Mouse (Mus musculus) heart, embryonic 13.5 days (tissue): Measurements from ENCODE around the gene Mad2l2. TPM values are rescaled to one million over a fixed set of nuclear protein-coding genes. Genes with fewer than 3 reads are reported as not detected.
"Not testable (repeated sequence)": the region's sequence is repeated elsewhere in the genome, so short reads cannot be mapped to it uniquely, and the experiment has no call there.

Source experiments
- ATAC-seq: fragments of 200-750 bp; cut with Nextera tagmentation; 2 replicates; pipeline ENCODE4 v1.8.0; 2017; ENCODE audit warnings: moderate TSS enrichment; ENCODE audit not compliant: insufficient number of reproducible peaks, low FRiP score, low TSS enrichment; ENCODE audit errors: extremely low read depth
- H3K27ac ChIP-seq: fragments of 300-500 bp; sonication (generic); replicated peaks from 2 replicates; pipeline ENCODE4 v1.5.1; 2015; ENCODE audit warnings: moderate library complexity, mild to moderate bottlenecking, inconsistent platforms
- H3K27me3 ChIP-seq: fragments of 300-500 bp; sonication (generic); replicated peaks from 2 replicates; pipeline ENCODE4 v1.6.1; 2015; ENCODE audit warnings: mild to moderate bottlenecking, inconsistent platforms
- H3K36me3 ChIP-seq: fragments of 300-500 bp; sonication (generic); 2 replicates; pipeline ENCODE4 v1.6.1; 2015; ENCODE audit warnings: mild to moderate bottlenecking, inconsistent platforms
- H3K4me1 ChIP-seq: fragments of 300-500 bp; sonication (generic); 2 replicates; pipeline ENCODE4 v1.6.1; 2015; ENCODE audit warnings: inconsistent platforms
- H3K4me2 ChIP-seq: fragments of 300-500 bp; sonication (generic); 2 replicates; pipeline ENCODE4 v1.6.1; 2015; ENCODE audit warnings: inconsistent platforms, mild to moderate bottlenecking, moderate library complexity
- H3K4me3 ChIP-seq: fragments of 300-500 bp; sonication (generic); 2 replicates; pipeline ENCODE4 v1.5.1; 2015; ENCODE audit warnings: moderate library complexity, mild to moderate bottlenecking, inconsistent platforms
- H3K9ac ChIP-seq: fragments of 300-500 bp; sonication (generic); 2 replicates; pipeline ENCODE4 v1.6.1; 2015; ENCODE audit warnings: inconsistent platforms, mild to moderate bottlenecking, moderate library complexity
- H3K9me3 ChIP-seq: fragments of 300-500 bp; sonication (generic); 2 replicates; pipeline ENCODE4 v1.6.1; 2016; ENCODE audit warnings: inconsistent platforms
- WGBS: fragments of 180-500 bp; shearing (Covaris S2); methylation state at CpG from one replicate; pipeline ENCODE4 v1.1.7; 2015; ENCODE audit warnings: mixed read lengths; 5-methylcytosine and 5-hydroxymethylcytosine counted together
- polyA plus RNA-seq: library from polyadenylated mRNA; unstranded; fragments of >200 nt; fragmentation: Nextera tagmentation; extraction: Ambion mirVana; gene quantifications from 2 replicates; pipeline ENCODE4 v1.2.1, GENCODE M21; 2015

Mad2l2 gene
- polyA plus RNA-seq, 1 experiment from 2014 or later, result 33.3 TPM

- WGBS, result 42% methylated on average over 5 of the region's 5 CpGs
- H3K4me3 ChIP-seq, result no peak overlapping the region
- H3K9me3 ChIP-seq, result no peaks in the 10 kb centered on the region
- peaks cover 27% of the 10 kb centered on the region for H3K4me1 ChIP-seq
- H3K36me3 ChIP-seq, result no peaks in the 10 kb centered on the region
- no peak overlapping the region for H3K4me2 ChIP-seq
- H3K9ac ChIP-seq, result no peak overlapping the region
- ATAC-seq, result no peak
- H3K27me3 ChIP-seq, result peaks cover 24% of the 10 kb centered on the region
- no peak overlapping the region for H3K27ac ChIP-seq
Observed at GRCm38 (mm10) chr4:148109215-148109614, 21.0 kb upstream of the Mad2l2 start.

GRCm38 (mm10) chr4:148112519-148112918 is 17.7 kb upstream of the Mad2l2 start:
- Histone ChIP-seq H3K4me1 (peaks cover 28% of the 10 kb centered on the region), H3K27ac (no peak overlapping the region), H3K4me3 (no peak overlapping the region), H3K27me3 (peaks cover 29% of the 10 kb centered on the region), H3K9ac (no peak overlapping the region), H3K4me2 (no peak overlapping the region), H3K36me3 (no peaks in the 10 kb centered on the region), H3K9me3 (peaks cover 3% of the 10 kb centered on the region; the same call in 1 of the 2 replicates)
- no peak for ATAC-seq
- WGBS, result 78% methylated on average over 12 of the region's 12 CpGs

- H3K9ac ChIP-seq, result peak overlapping the region; percentile 44; the same call in 1 of the 2 replicates
Observed at GRCm38 (mm10) chr4:148114758-148115391, 15.3 kb upstream of the Mad2l2 start.

GRCm38 (mm10) chr4:148115467-148115866 is 14.7 kb upstream of the Mad2l2 start:
- Histone ChIP-seq H3K4me2 (peak overlapping the region; percentile 46), H3K4me1 (peaks cover 10% of the 10 kb centered on the region), H3K36me3 (no peaks in the 10 kb centered on the region), H3K27me3 (peaks cover 27% of the 10 kb centered on the region), H3K27ac (no peak overlapping the region), H3K4me3 (peak overlapping the region; percentile 2; the same call in 1 of the 2 replicates), H3K9ac (peak overlapping the region; percentile 44; the same call in 1 of the 2 replicates), H3K9me3 (peaks cover 3% of the 10 kb centered on the region; the same call in 1 of the 2 replicates)
- no peak for ATAC-seq
- 3% methylated on average over 15 of the region's 15 CpGs for WGBS

More at GRCm38 (mm10) chr4:148114758-148115391, 15.3 kb upstream of the Mad2l2 start:
- Histone ChIP-seq H3K9me3 (peaks cover 3% of the 10 kb centered on the region; the same call in 1 of the 2 replicates), H3K4me3 (no peak overlapping the region), H3K27me3 (peaks cover 27% of the 10 kb centered on the region), H3K4me1 (peaks cover 10% of the 10 kb centered on the region), H3K4me2 (peak overlapping the region; percentile 46), H3K27ac (no peak overlapping the region), H3K36me3 (no peaks in the 10 kb centered on the region)
- 5% methylated on average over 15 of the region's 15 CpGs for WGBS
- ATAC-seq, result no peak

- WGBS, result 78% methylated on average over 4 of the region's 4 CpGs
- Histone ChIP-seq H3K4me1 (peaks cover 10% of the 10 kb centered on the region), H3K27ac (no peak overlapping the region), H3K36me3 (no peaks in the 10 kb centered on the region), H3K4me3 (no peak overlapping the region), H3K9me3 (peaks cover 3% of the 10 kb centered on the region; the same call in 1 of the 2 replicates), H3K4me2 (no peak overlapping the region), H3K27me3 (peaks cover 34% of the 10 kb centered on the region), H3K9ac (no peak overlapping the region)
- ATAC-seq, result no peak
Observed at GRCm38 (mm10) chr4:148116657-148117056, 13.5 kb upstream of the Mad2l2 start.

- WGBS, result 71% methylated on average over 4 of the region's 4 CpGs
- peaks cover 10% of the 10 kb centered on the region for H3K4me1 ChIP-seq
- no peaks in the 10 kb centered on the region for H3K36me3 ChIP-seq
- no peak overlapping the region for H3K4me3 ChIP-seq
- no peak for ATAC-seq
- no peak overlapping the region for H3K27ac ChIP-seq
- peaks cover 3% of the 10 kb centered on the region; the same call in 1 of the 2 replicates for H3K9me3 ChIP-seq
- H3K4me2 ChIP-seq, result no peak overlapping the region
- no peak overlapping the region for H3K9ac ChIP-seq
- H3K27me3 ChIP-seq, result peaks cover 39% of the 10 kb centered on the region
Observed at GRCm38 (mm10) chr4:148117392-148117791, 12.8 kb upstream of the Mad2l2 start.

- not testable (repeated sequence) for H3K36me3 ChIP-seq, H3K27ac ChIP-seq, ATAC-seq, H3K4me3 ChIP-seq, H3K9ac ChIP-seq, H3K9me3 ChIP-seq, H3K4me2 ChIP-seq
- Histone ChIP-seq H3K4me1 (peaks cover 10% of the 10 kb centered on the region), H3K27me3 (peaks cover 41% of the 10 kb centered on the region)
- WGBS, result 76% methylated on average over 9 of the region's 9 CpGs
Observed at GRCm38 (mm10) chr4:148119578-148119977, 10.6 kb upstream of the Mad2l2 start.

- 71% methylated on average over 9 of the region's 9 CpGs for WGBS
- no peak overlapping the region for H3K4me2 ChIP-seq
- no peak overlapping the region for H3K9ac ChIP-seq
- H3K4me1 ChIP-seq, result peaks cover 3% of the 10 kb centered on the region
- H3K4me3 ChIP-seq, result no peak overlapping the region
- no peak overlapping the region for H3K27ac ChIP-seq
- H3K27me3 ChIP-seq, result peaks cover 44% of the 10 kb centered on the region
- no peak for ATAC-seq
- no peaks in the 10 kb centered on the region for H3K36me3 ChIP-seq
- H3K9me3 ChIP-seq, result peaks cover 3% of the 10 kb centered on the region; the same call in 1 of the 2 replicates
Observed at GRCm38 (mm10) chr4:148120555-148120954, 9.6 kb upstream of the Mad2l2 start.

GRCm38 (mm10) chr4:148121362-148121761 is 8.8 kb upstream of the Mad2l2 start:
- no peak overlapping the region for H3K4me2 ChIP-seq
- no peak overlapping the region for H3K27ac ChIP-seq
- H3K4me3 ChIP-seq, result no peak overlapping the region
- ATAC-seq, result no peak
- H3K9ac ChIP-seq, result no peak overlapping the region
- 75% methylated on average over 4 of the region's 4 CpGs for WGBS
- no peaks in the 10 kb centered on the region for H3K36me3 ChIP-seq
- peaks cover 3% of the 10 kb centered on the region; the same call in 1 of the 2 replicates for H3K9me3 ChIP-seq
- no peaks in the 10 kb centered on the region for H3K4me1 ChIP-seq
- H3K27me3 ChIP-seq, result peaks cover 52% of the 10 kb centered on the region

GRCm38 (mm10) chr4:148121982-148122693 is 8.0 kb upstream of the Mad2l2 start:
- no peaks in the 10 kb centered on the region for H3K36me3 ChIP-seq
- no peak overlapping the region for H3K27ac ChIP-seq
- no peak for ATAC-seq
- H3K27me3 ChIP-seq, result peaks cover 60% of the 10 kb centered on the region
- no peak overlapping the region for H3K9ac ChIP-seq
- no peaks in the 10 kb centered on the region for H3K4me1 ChIP-seq
- WGBS, result 13% methylated on average over 6 of the region's 6 CpGs
- no peak overlapping the region for H3K4me2 ChIP-seq
- H3K9me3 ChIP-seq, result peaks cover 3% of the 10 kb centered on the region; the same call in 1 of the 2 replicates
- no peak overlapping the region for H3K4me3 ChIP-seq

GRCm38 (mm10) chr4:148122694-148123066 is 7.5 kb upstream of the Mad2l2 start:
- no peak overlapping the region for H3K9ac ChIP-seq
- no peak overlapping the region for H3K27ac ChIP-seq
- H3K9me3 ChIP-seq, result no peaks in the 10 kb centered on the region
- peaks cover 65% of the 10 kb centered on the region for H3K27me3 ChIP-seq
- H3K4me1 ChIP-seq, result no peaks in the 10 kb centered on the region
- WGBS, result 78% methylated on average over 3 of the region's 3 CpGs
- H3K4me2 ChIP-seq, result no peak overlapping the region
- no peak for ATAC-seq
- no peak overlapping the region for H3K4me3 ChIP-seq
- H3K36me3 ChIP-seq, result no peaks in the 10 kb centered on the region
